Mouse (Mus musculus) neural tube, embryonic 14.5 days (tissue): ENCODE results near the gene Rom1. TPM values are rescaled to one million over a fixed set of nuclear protein-coding genes. Genes with fewer than 3 reads are reported as not detected.

Experiments used
- ATAC-seq: fragments of 200-750 bp; cut with Nextera tagmentation; 2 replicates; pipeline ENCODE4 v1.8.0; 2017; ENCODE audit warnings: low read depth, mild to moderate bottlenecking, moderate TSS enrichment, moderate library complexity
- H3K27ac ChIP-seq: fragments of 300-500 bp; sonication (generic); 2 replicates; pipeline ENCODE4 v1.5.1; 2014; ENCODE audit warnings: low read depth, mild to moderate bottlenecking, control low read depth, low read length, moderate library complexity, mixed read lengths
- H3K27me3 ChIP-seq: fragments of 300-500 bp; sonication (generic); 2 replicates; pipeline ENCODE4 v1.6.1; 2014; ENCODE audit warnings: low read length; ENCODE audit not compliant: control insufficient read depth, insufficient read depth
- H3K36me3 ChIP-seq: fragments of 300-500 bp; sonication (generic); 2 replicates; pipeline ENCODE4 v1.6.1; 2014; ENCODE audit warnings: low read length, mixed read lengths; ENCODE audit not compliant: control insufficient read depth, insufficient read depth
- H3K4me1 ChIP-seq: fragments of 300-500 bp; sonication (generic); 2 replicates; pipeline ENCODE4 v1.6.1; 2014; ENCODE audit warnings: low read length; ENCODE audit not compliant: control insufficient read depth, insufficient read depth
- H3K4me2 ChIP-seq: fragments of 300-500 bp; sonication (generic); 2 replicates; pipeline ENCODE4 v1.6.1; 2014; ENCODE audit warnings: mild to moderate bottlenecking, low read depth, low read length, control low read depth
- H3K4me3 ChIP-seq: fragments of 300-500 bp; sonication (generic); 2 replicates; pipeline ENCODE4 v1.5.1; 2014; ENCODE audit warnings: low read depth, low read length, control low read depth, mixed read lengths
- H3K9ac ChIP-seq: fragments of 300-500 bp; sonication (generic); replicated peaks from 2 replicates; pipeline ENCODE4 v1.6.1; 2014; ENCODE audit warnings: low read depth, mild to moderate bottlenecking, control low read depth, low read length, mixed read lengths
- H3K9me3 ChIP-seq: fragments of 300-500 bp; sonication (generic); 2 replicates; pipeline ENCODE4 v1.6.1; 2016; ENCODE audit warnings: low read length; ENCODE audit not compliant: control insufficient read depth
- WGBS: fragments of 180-500 bp; shearing (Covaris S2); extraction: QIAGEN DNeasy Blood & Tissue Kit; methylation state at CpG from one replicate; pipeline ENCODE4 v1.1.7; 2014; 5-methylcytosine and 5-hydroxymethylcytosine counted together
- polyA plus RNA-seq: library from polyadenylated mRNA; unstranded; fragments of >200 nt; fragmentation: Nextera tagmentation; extraction: Ambion mirVana; gene quantifications from 2 replicates; pipeline ENCODE4 v1.2.1, GENCODE M21; 2014

Rom1 gene
- polyA plus RNA-seq, 1 experiment from 2014 or later: 1.1 TPM

DNA sequence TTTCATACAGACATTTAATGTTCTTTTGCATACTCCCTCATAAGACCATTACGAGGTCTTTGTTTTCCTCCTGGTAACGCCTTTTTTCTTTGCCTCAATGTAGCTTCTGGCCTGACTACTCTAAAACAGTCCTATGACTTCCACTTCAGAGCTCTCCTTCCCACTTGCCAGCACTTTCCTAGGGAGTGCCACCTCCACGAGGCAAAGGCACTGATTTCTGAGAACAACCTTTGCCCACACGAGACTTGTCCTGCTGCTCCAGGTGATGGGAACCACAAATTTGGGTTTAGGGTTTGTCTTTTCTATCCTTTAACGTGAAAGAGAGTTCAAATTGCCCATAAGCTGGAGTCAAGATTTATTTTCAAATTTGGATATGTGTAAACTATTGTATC is 37.0 kb upstream of the Rom1 start:
- peaks cover 5% of the 10 kb centered on the region for H3K4me1 ChIP-seq
- no peaks in the 10 kb centered on the region for H3K27me3 ChIP-seq
- H3K4me2 ChIP-seq: peak overlapping the region; percentile 57
- WGBS: 47% methylated on average over 5 of the region's 5 CpGs
- no peaks in the 10 kb centered on the region for H3K9me3 ChIP-seq
- H3K36me3 ChIP-seq: peaks cover 43% of the 10 kb centered on the region
- ATAC-seq: no peak
- H3K4me3 ChIP-seq: peak overlapping the region; percentile 64
- H3K9ac ChIP-seq: peak overlapping the region; percentile 52
- H3K27ac ChIP-seq: peak overlapping the region; percentile 83

DNA sequence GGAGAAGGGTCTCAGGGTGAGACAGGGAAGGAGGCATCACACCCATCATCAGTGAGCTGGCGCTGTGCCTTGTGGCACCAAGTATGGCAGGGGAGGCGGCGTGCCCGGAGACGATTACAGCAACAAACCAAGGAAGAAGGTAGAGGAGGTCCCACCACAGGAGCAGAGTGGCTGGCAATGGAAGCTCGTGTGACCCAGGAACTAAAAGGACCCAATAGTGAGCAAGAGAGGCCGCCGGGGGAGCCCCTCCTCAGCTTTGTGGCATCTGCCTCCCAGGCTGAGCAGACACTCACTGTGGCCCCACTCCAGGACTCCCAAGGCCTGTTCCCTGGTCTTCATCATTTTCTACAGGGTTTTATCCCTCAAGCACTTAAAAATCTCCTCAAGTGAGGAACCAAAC is 36.6 kb upstream of the Rom1 start:
- ATAC-seq: no peak
- Histone ChIP-seq H3K4me2 (peak overlapping the region; percentile 57; the same call in 1 of the 2 replicates), H3K27me3 (no peaks in the 10 kb centered on the region), H3K4me1 (peaks cover 5% of the 10 kb centered on the region), H3K36me3 (peaks cover 39% of the 10 kb centered on the region), H3K9ac (peak overlapping the region; percentile 52), H3K9me3 (no peaks in the 10 kb centered on the region), H3K4me3 (peak overlapping the region; percentile 64), H3K27ac (peak overlapping the region; percentile 83)
- WGBS: 84% methylated on average over 8 of the region's 8 CpGs

DNA sequence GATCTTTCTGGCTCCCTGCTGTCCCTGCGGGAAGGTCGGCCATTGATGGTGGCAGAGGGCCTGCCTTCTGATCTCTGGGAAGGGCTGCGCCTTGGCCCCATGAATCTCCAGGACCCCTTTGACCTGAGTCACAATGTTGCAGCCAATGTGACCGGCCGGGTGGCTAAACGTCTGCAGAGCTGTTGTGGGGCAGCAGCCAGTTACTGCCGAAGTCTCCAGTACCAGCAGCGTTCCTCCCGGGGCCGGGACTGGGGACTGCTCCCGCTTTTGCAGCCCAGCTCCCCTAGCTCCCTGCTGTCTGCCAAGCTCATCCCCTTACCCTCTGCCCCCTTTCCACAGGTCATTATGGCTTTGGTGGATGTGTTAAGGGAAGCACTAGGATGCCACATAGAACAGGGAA is 35.9 kb upstream of the Rom1 start:
- Histone ChIP-seq H3K4me3 (no peak overlapping the region), H3K9ac (no peak overlapping the region), H3K36me3 (peaks cover 36% of the 10 kb centered on the region), H3K27me3 (no peaks in the 10 kb centered on the region), H3K4me2 (no peak overlapping the region), H3K4me1 (peaks cover 5% of the 10 kb centered on the region), H3K27ac (no peak overlapping the region), H3K9me3 (no peaks in the 10 kb centered on the region)
- WGBS: 93% methylated on average over 11 of the region's 11 CpGs
- ATAC-seq: no peak

DNA sequence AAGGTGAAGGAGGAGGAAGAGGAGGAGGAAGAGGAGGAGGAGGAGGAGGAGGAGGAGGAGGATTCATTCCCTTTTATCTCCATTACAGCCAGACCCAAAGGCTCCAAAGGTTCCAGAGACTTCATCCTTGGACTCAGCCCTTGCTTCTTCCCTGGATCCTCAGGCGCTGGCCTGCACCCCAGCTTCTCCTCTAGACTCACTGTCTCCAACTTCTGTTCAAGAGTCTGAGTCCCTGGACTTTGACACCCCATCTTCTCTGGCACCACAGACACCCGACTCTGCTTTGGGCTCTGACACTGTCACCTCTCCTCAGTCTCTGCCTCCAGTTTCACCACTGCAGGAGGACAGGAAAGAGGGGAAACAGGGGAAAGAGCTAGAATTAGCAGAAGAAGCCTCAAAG is 33.1 kb upstream of the Rom1 start:
- Histone ChIP-seq H3K9me3 (no peaks in the 10 kb centered on the region), H3K9ac (no peak overlapping the region), H3K4me1 (peaks cover 5% of the 10 kb centered on the region; the same call in 1 of the 2 replicates), H3K4me3 (no peak overlapping the region), H3K27me3 (no peaks in the 10 kb centered on the region), H3K36me3 (peaks cover 46% of the 10 kb centered on the region), H3K27ac (no peak overlapping the region), H3K4me2 (no peak overlapping the region)
- ATAC-seq: no peak
- 100% methylated on average over 2 of the region's 2 CpGs for WGBS

DNA sequence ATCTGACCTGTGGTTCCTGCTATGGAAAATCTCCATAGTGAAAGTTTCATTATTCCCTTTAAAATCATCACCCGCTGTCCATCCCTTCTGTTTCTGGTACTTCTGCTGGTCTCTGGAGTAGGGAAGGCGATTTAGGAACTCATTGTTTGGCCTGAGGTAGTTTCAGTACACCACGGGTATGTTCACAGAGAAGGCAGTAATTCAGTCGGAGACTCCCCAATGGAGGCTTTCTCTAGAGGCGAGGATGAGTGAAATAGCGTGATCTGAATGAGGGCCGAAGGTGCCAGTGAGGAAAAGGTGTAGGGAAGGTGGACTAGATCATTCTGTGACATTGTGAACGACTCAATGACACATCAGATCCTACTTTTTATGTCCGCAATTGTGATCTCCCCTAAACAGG is 25.0 kb upstream of the Rom1 start:
- Histone ChIP-seq H3K36me3 (peaks cover 26% of the 10 kb centered on the region), H3K9me3 (no peaks in the 10 kb centered on the region), H3K27ac (peak overlapping the region; percentile 65), H3K4me2 (peak overlapping the region; percentile 91), H3K4me3 (peak overlapping the region; percentile 84), H3K9ac (peak overlapping the region; percentile 58), H3K4me1 (peaks cover 18% of the 10 kb centered on the region), H3K27me3 (no peaks in the 10 kb centered on the region)
- no peak for ATAC-seq
- 8% methylated on average over 9 of the region's 9 CpGs for WGBS

DNA sequence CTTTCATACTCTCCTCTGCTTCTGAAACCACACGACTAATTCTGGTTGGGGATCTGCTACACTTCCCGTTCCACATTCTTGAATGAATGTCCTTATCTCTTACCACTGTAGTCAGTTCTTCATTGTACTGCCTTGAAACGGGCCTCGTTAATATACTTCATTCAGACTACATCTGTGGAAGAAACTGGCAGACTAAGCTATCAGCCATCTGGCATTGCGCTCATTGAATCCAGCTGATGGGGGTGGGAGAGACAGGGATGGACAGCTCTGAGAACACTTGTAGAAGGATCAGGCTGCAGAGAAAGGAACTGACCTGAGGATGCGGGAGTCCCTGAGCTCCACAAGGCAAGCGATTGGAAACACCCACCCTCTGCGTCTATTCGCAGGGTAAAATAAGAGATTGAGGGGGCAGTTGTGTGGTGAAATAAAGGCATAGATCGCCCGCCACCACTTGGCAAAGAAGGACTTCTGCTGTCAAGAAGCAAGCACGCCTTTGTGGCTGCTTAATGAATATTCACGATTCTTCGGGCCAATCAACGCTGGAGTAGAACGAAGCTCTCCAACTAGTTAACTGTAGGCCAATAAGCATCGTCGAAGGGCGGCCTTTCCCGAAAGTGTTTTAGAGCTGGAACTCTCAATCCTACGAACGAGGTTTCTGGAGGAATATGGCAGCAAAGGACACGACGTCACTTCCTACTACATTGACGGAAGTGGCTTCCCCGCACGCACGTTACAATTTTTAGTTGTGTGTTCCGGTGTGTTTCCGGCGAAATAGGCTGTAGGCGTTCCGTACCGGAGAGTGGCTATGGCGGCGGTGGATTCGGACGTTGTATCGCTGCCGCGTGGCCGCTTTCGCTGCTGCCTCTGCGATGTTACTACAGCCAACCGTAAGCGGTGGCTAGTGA is 24.2 kb upstream of the Rom1 start, which contains the start of gene Tut1:
TSS of gene Tut1 (plus strand) at position 713 of the 905 bp plus-strand sequence.
- Histone ChIP-seq H3K27me3 (no peaks in the 10 kb centered on the region), H3K27ac (peak within 1 kb of the TSS; percentile 86), H3K36me3 (peaks cover 32% of the 10 kb centered on the region), H3K9ac (peak within 1 kb of the TSS; percentile 58), H3K4me2 (peak within 1 kb of the TSS; percentile 91), H3K4me3 (peak within 1 kb of the TSS; percentile 84), H3K4me1 (peaks cover 18% of the 10 kb centered on the region), H3K9me3 (no peaks in the 10 kb centered on the region)
- WGBS: 2% methylated on average over 46 of the region's 46 CpGs
- ATAC-seq: peak; percentile 97

DNA sequence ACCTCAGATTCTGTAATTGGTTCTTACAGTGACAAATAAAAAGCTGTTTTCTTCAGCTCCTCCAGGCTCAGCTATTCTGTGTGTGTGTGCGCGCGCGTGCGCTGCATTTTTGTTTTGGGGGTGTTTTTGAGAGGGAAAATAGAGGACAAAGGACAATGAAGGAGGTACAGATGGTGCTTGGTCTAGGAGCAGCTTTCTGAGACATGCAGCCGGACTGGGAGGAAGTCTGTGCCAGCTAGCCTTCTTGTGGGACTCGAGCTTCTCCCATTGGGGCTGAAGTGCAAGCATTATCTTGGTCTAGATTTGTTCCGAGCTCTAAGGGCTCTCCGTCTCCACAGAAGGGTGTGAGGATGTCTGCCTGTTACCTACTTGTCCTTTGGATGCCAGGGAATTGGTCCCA is 23.1 kb upstream of the Rom1 start:
- peak overlapping the region; percentile 86 for H3K27ac ChIP-seq
- ATAC-seq: no peak
- peaks cover 41% of the 10 kb centered on the region for H3K36me3 ChIP-seq
- WGBS: 87% methylated on average over 9 of the region's 9 CpGs
- H3K9ac ChIP-seq: peak overlapping the region; percentile 46; the same call in 1 of the 2 replicates
- no peak overlapping the region for H3K4me3 ChIP-seq
- H3K9me3 ChIP-seq: no peaks in the 10 kb centered on the region
- H3K4me2 ChIP-seq: no peak overlapping the region
- H3K4me1 ChIP-seq: peaks cover 18% of the 10 kb centered on the region
- H3K27me3 ChIP-seq: no peaks in the 10 kb centered on the region

DNA sequence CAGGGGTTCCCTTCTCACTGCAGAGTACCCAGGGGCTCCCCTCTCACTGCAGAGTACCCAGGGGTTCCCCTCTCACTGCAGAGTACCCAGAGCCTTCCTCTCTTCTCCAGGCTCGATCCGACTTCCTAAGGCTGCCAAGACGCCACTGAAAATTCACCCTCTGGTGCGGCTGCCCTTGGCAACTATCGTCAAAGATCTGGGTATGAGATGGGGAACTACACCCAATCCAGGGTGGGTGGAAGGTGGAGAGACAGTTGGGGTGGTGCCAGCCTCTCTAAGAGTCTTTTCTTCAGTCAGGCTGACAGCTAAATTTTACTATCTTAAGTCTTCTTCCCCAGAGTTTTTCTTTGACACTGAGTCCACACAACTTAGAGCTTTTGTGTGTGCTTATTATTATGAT is 21.0 kb upstream of the Rom1 start:
- H3K36me3 ChIP-seq: peaks cover 60% of the 10 kb centered on the region
- no peaks in the 10 kb centered on the region for H3K27me3 ChIP-seq
- ATAC-seq: no peak
- 92% methylated on average over 5 of the region's 5 CpGs for WGBS
- H3K4me3 ChIP-seq: no peak overlapping the region
- no peak overlapping the region for H3K4me2 ChIP-seq
- no peaks in the 10 kb centered on the region for H3K9me3 ChIP-seq
- H3K4me1 ChIP-seq: peaks cover 18% of the 10 kb centered on the region
- no peak overlapping the region for H3K27ac ChIP-seq
- H3K9ac ChIP-seq: no peak overlapping the region

DNA sequence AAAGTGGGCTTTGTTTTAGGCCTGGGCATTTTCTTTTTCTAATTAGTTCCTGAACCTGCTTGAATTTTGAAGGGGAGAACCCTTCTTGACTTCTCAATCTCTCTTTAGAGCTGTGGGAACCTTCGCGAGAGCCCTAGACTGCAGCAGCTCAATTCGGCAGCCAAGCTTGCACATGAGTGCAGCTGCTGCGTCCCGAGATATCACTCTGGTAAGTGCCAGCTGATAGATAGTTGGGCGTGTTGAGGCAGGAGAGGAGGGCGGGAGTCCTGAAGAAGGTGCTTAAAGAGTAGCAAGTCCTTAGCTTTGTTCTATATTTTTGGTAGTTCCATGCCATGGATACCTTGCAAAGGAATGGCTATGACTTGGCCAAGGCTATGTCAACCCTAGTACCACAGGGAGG is 17.8 kb upstream of the Rom1 start:
- Histone ChIP-seq H3K36me3 (peaks cover 63% of the 10 kb centered on the region), H3K4me2 (no peak overlapping the region), H3K4me1 (peaks cover 14% of the 10 kb centered on the region; the same call in 1 of the 2 replicates), H3K4me3 (no peak overlapping the region), H3K27ac (no peak overlapping the region), H3K9ac (no peak overlapping the region), H3K9me3 (no peaks in the 10 kb centered on the region), H3K27me3 (no peaks in the 10 kb centered on the region)
- 94% methylated on average over 7 of the region's 7 CpGs for WGBS
- no peak for ATAC-seq
